Mouse (Mus musculus) neural tube, embryonic 13.5 days (tissue): ENCODE measurements at regions not wholly inside any gene's neighbourhood (a gene's known extent, or its start where the extent isn't known, plus 50 kb on each side); places are given as distances from the start of the nearest gene placed in this dataset.

Experiments used
- ATAC-seq: fragments of 200-750 bp; cut with Nextera tagmentation; 2 replicates; pipeline ENCODE4 v1.8.0; 2017; ENCODE audit warnings: low read depth, mild to moderate bottlenecking, moderate TSS enrichment, moderate library complexity
- H3K27ac ChIP-seq: fragments of 300-500 bp; sonication (generic); replicated peaks from 2 replicates; pipeline ENCODE4 v1.5.1; 2015; ENCODE audit warnings: moderate library complexity, mild to moderate bottlenecking, inconsistent platforms
- H3K27me3 ChIP-seq: fragments of 300-500 bp; sonication (generic); 2 replicates; pipeline ENCODE4 v1.6.1; 2015; ENCODE audit warnings: mild to moderate bottlenecking, inconsistent platforms
- H3K36me3 ChIP-seq: fragments of 300-500 bp; sonication (generic); 2 replicates; pipeline ENCODE4 v1.6.1; 2015; ENCODE audit warnings: mild to moderate bottlenecking, inconsistent platforms
- H3K4me1 ChIP-seq: fragments of 300-500 bp; sonication (generic); replicated peaks from 2 replicates; pipeline ENCODE4 v1.6.1; 2015; ENCODE audit warnings: inconsistent platforms
- H3K4me2 ChIP-seq: fragments of 300-500 bp; sonication (generic); 2 replicates; pipeline ENCODE4 v1.6.1; 2015; ENCODE audit warnings: inconsistent platforms, mild to moderate bottlenecking, moderate library complexity
- H3K4me3 ChIP-seq: fragments of 300-500 bp; sonication (generic); 2 replicates; pipeline ENCODE4 v1.5.1; 2015; ENCODE audit warnings: mild to moderate bottlenecking, inconsistent platforms
- H3K9ac ChIP-seq: fragments of 300-500 bp; sonication (generic); 2 replicates; pipeline ENCODE4 v1.6.1; 2015; ENCODE audit warnings: moderate library complexity, mild to moderate bottlenecking, inconsistent platforms
- H3K9me3 ChIP-seq: fragments of 300-500 bp; sonication (generic); 2 replicates; pipeline ENCODE4 v1.6.1; 2016; ENCODE audit warnings: inconsistent platforms
- WGBS: fragments of 180-500 bp; shearing (Covaris S2); methylation state at CpG from one replicate; pipeline ENCODE4 v1.1.7; 2015; 5-methylcytosine and 5-hydroxymethylcytosine counted together

GRCm38 (mm10) chr4:54224572-54224971 is 398.7 kb downstream of the Tmem38b start:
- peak; percentile 69; the same call in 1 of the 2 replicates for ATAC-seq

More at GRCm38 (mm10) chr4:54224572-54224971, 398.7 kb downstream of the Tmem38b start:
- Histone ChIP-seq H3K36me3 (no peaks in the 10 kb centered on the region), H3K9me3 (no peaks in the 10 kb centered on the region), H3K27ac (no peak overlapping the region), H3K27me3 (no peaks in the 10 kb centered on the region), H3K4me2 (no peak overlapping the region), H3K4me3 (no peak overlapping the region), H3K4me1 (no peaks in the 10 kb centered on the region), H3K9ac (no peak overlapping the region)
- 8% methylated on average over 3 of the region's 3 CpGs for WGBS
